In genomic region chr4:102972071-102972470, GRCm38 (mm10) we compare ENCODE assay signal across 32 mouse cellular contexts. TPM values are rescaled to one million over a fixed set of nuclear protein-coding genes. Genes with fewer than 3 reads are reported as not detected.
"Had no signal": no experiment of that assay in that cellular context is flagged by ENCODE, and none has a peak within 500 bp of the region (broad histone marks: within the 10 kb centered on the region; RNA-seq: fewer than 3 reads in every experiment).

No protein-coding gene starts in this region.

- H3K4me3 ChIP-seq: gastrocnemius, adult 2 months; heart, adult 2 months; heart, embryonic 13.5 days; heart, embryonic 15.5 days; hindbrain, embryonic 13.5 days; hindbrain, embryonic 15.5 days; intestine, embryonic 15.5 days; kidney, embryonic 15.5 days; limb, embryonic 13.5 days; limb, embryonic 15.5 days; liver, embryonic 12.5 days had no signal

- H3K9ac ChIP-seq: heart, embryonic 13.5 days; heart, embryonic 15.5 days; hindbrain, embryonic 13.5 days; hindbrain, embryonic 15.5 days; intestine, embryonic 15.5 days; kidney, embryonic 15.5 days; limb, embryonic 13.5 days; limb, embryonic 15.5 days; liver, embryonic 12.5 days had no signal

- ATAC-seq: hindbrain, postnatal 0 days; intestine, embryonic 15.5 days; liver, embryonic 12.5 days had no signal

- DNase-seq: gastrocnemius, adult 2 months; gastrocnemius, postnatal 10 days; gastrocnemius, postnatal 25 days; heart, adult 11 months; heart, adult 2 months; heart, postnatal 14 days; heart, postnatal 36 days; kidney, adult 11 months; kidney, adult 2 months; kidney, adult 9 months; kidney, postnatal 14 days; kidney, postnatal 36 days; layer of hippocampus, adult 9-11 months; layer of hippocampus, postnatal 36 days; left cerebral cortex, postnatal 4 days had no signal

- H3K4me1 ChIP-seq: heart, embryonic 13.5 days; heart, embryonic 15.5 days; hindbrain, embryonic 15.5 days; intestine, embryonic 15.5 days; kidney, embryonic 15.5 days; limb, embryonic 13.5 days; limb, embryonic 15.5 days; liver, embryonic 12.5 days had no signal

- H3K27ac ChIP-seq: gastrocnemius, adult 2 months; heart, adult 2 months; heart, embryonic 13.5 days; heart, embryonic 15.5 days; hindbrain, embryonic 13.5 days; hindbrain, embryonic 15.5 days; hindbrain, postnatal 0 days; intestine, embryonic 15.5 days; kidney, embryonic 15.5 days; kidney, postnatal 0 days; limb, embryonic 13.5 days; limb, embryonic 15.5 days; liver, embryonic 12.5 days had no signal

- H3K4me2 ChIP-seq: heart, embryonic 13.5 days; heart, embryonic 15.5 days; hindbrain, embryonic 13.5 days; hindbrain, embryonic 15.5 days; intestine, embryonic 15.5 days; kidney, embryonic 15.5 days; limb, embryonic 13.5 days; limb, embryonic 15.5 days; liver, embryonic 12.5 days had no signal

- H3K27me3 ChIP-seq: hindbrain, embryonic 15.5 days; intestine, embryonic 15.5 days; liver, embryonic 12.5 days had no signal

- H3K36me3 ChIP-seq: heart, embryonic 13.5 days; heart, embryonic 15.5 days; hindbrain, embryonic 15.5 days; intestine, embryonic 15.5 days; kidney, embryonic 15.5 days; limb, embryonic 13.5 days; limb, embryonic 15.5 days; liver, embryonic 12.5 days had no signal

- H3K9me3 ChIP-seq: heart, embryonic 13.5 days; heart, embryonic 15.5 days; hindbrain, embryonic 13.5 days; hindbrain, embryonic 15.5 days; intestine, embryonic 15.5 days; kidney, embryonic 15.5 days; limb, embryonic 13.5 days; limb, embryonic 15.5 days; liver, embryonic 12.5 days had no signal

RNA-seq across cellular contexts. Expression of gene Tctex1d1, which starts 6.3 kb away (rescaled TPM):
- total RNA-seq: gastrocnemius, adult 2 months; gastrocnemius, postnatal 10 days; gastrocnemius, postnatal 25 days; heart, adult 2 months; heart, postnatal 36 days; hematopoietic stem cell, adult 5-6 weeks; liver, adult 2 months had no signal
- polyA plus RNA-seq: heart, embryonic 15.5 days; heart, postnatal 0 days; kidney, adult 2 months; large intestine, adult 2 months; limb, embryonic 15.5 days; liver, adult 2 months had no signal

RNA-seq across cellular contexts. Expression of gene Insl5, which starts 54.6 kb away (rescaled TPM):
- total RNA-seq: gastrocnemius, adult 2 months; gastrocnemius, postnatal 10 days; gastrocnemius, postnatal 25 days; gastrocnemius, postnatal 4 days; heart, adult 2 months; heart, postnatal 14 days; heart, postnatal 36 days; hematopoietic stem cell, adult 5-6 weeks; hindbrain, postnatal 0 days; layer of hippocampus, postnatal 14 days; left cerebral cortex, postnatal 4 days; liver, adult 2 months had no signal
- polyA plus RNA-seq: heart, adult 2 months; heart, embryonic 15.5 days; heart, postnatal 0 days; hindbrain, embryonic 13.5 days; hindbrain, postnatal 0 days; kidney, postnatal 0 days; limb, embryonic 13.5 days; limb, embryonic 15.5 days; liver, adult 2 months; liver, embryonic 12.5 days had no signal
